Mouse (Mus musculus) T-cell, adult 2 months (primary cell): Measurements from ENCODE around the gene Tbc1d16.
"Not testable (repeated sequence)": the region's sequence is repeated elsewhere in the genome, so short reads cannot be mapped to it uniquely, and the experiment has no call there.

Source experiments
- DNase-seq: peaks from one replicate; pipeline ENCODE4 v3.0.0; 2022; ENCODE audit warnings: low spot score

The Tbc1d16 gene

DNA sequence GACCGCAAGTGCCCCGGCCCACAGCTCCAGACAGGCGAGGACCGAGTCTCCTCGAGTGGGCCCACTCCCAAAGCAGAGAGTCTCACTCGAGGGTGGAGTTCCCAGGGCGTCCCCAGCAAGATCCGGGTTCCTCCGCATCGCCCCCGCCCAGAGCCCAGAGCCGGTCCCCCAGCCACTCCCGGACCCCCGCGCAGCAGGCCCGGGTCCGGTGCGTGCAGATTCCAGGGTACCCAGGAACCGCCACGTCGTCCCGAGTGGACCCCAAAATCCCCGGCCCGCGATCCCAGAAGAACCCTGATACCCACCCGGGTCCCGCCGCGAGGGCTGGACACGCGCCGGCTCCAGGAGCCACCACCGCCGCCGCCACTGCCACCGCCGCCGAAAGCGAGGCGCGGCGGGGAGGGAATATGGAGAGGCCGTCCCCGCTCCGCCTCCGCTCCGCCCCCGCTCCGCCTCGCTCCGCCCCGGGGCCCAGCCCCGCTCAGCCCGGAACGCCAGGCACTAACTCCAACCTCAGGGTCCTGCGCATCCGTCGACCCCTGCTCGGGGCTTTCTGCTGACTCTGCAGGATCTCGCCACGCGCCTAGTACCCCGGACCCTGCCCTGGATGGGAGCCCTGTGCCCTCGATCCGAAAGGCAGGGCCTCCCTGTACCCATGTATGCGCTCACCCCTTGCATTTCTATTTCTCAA lies at the start of gene Tbc1d16, which contains the start of gene Ccdc40:
Gene Tbc1d16, minus strand, starts transcription at position 409 of the 691 bp plus-strand sequence.
Gene Ccdc40, plus strand, starts transcription at position 482 of the 691 bp plus-strand sequence.
- peak; percentile 49 for DNase-seq

DNA sequence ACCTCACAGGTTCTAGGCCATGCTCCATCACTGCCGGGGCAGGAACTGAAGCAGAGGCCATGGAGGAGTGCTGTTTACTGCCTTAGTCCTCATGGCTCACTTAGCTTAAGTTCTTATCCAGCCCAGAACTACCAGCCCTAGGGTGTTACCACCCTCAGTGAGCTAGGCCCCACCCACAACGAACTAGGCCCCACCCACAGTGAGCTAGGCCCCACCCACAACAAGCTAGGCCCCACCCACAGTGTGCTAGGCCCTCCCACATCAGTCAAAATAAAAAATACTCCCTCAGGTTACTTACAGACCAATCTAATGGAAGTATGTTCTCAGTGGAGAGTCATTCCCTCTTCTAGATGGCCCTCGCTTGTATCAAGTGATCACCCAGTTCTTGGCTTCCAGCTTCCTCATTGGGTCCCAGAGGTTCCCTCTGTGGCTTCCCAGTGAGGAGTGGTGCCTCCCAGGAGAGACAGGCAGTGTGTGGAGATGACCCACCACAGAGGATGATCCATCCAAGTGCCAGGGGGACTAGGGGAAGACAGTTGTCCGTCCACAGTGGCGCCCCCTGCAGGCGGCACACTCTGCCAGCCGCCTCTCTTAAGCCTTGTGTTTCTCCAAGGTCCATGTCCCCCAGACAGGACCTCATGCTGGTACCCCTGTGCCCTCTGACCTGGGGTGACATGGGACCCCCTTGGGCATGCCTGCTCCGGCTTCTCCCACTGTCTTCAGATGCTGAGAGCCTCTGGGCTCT lies 45.1 kb upstream of the Tbc1d16 start:
- no peak for DNase-seq

DNA sequence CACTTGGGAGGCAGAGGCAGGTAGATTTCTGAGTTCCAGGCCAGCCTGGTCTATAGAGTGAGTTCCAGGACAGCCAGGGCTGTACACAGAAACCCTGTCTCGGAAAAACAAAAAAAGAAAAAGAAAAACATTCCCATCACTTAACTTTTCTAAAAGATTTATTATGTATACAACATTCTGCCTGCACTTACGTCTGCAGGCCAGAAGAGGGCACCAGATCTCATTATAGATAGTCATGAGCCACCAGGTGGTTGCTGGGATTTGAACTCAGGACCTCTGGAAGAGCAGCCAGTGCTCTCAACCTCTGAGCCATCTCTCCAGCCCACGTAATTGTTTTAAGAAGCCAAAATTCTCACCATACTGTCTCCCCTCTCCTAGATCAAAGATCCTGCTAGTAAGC lies 44.2 kb upstream of the Tbc1d16 start:
- not testable (repeated sequence) for DNase-seq

DNA sequence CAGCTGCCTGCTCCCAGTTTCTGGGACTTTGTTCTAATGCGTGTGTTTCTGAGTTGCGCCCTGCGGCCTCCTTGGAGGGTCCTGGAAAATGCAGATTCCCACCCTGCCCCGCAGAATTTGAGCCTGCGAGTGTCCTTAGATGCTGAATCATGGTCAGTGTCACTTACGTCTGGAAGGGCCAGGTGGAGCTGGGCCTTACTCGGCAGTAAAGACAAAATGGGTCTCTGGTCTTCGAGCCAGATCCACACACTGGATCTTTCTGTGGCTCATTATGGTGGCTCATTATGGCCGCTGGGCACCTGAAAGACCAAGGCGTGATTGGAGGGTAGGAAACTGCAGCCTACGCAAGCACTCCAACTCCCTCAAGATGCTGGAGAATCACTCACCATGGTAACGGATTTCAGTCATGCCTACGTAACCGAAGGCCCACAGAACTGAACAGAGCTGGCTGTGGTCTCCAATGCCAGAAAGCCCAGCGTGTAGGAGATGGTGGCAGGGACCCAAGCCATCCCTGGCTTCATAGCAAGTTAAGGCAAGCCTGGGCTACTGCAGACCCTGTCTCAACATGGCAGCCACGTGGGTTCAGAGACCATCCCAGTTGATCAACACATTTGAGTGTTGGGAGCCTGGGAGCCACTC lies 40.4 kb upstream of the Tbc1d16 start:
- no peak for DNase-seq

DNA sequence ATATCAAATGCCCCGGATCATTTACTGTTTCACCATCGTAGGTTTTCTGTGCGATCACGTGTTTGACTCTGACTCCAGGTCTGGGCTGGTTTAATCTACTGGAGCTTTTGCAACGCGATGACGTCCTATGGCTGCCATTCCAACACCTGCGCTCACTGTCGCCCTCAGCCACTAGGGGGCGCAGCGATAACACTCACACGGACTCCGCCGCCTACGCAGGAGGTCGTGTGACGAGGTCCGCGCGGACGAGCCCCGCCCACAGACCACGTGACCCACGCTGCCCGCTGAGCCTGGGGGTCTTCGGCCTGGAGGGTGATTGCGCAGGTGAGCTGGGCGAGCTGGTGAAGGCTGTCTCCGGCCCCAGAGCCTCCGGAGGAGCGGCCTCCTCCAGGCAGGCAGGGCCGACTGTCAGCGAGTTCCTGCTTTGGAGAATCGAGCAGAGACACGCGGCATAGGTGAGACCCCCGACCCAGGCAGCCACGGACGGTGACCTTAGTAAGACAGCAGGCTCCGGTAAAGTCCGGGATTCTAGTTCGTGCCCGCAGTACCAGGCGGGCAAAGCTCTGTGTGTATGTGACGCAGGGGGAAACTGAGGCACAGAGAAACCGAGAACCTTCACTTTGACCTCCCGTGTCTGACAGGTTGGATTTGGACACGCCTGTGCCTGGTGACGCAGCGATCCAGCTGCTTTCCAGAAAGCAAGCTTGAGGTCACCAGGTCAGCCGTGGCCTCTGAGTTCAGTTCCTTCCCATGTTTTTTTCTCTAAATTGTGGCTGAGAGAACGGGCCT lies 39.7 kb upstream of the Tbc1d16 start, which contains the start of gene Gaa:
Gene Gaa, plus strand, starts transcription at position 120 of the 789 bp plus-strand sequence.
- DNase-seq, result peak; percentile 96

DNA sequence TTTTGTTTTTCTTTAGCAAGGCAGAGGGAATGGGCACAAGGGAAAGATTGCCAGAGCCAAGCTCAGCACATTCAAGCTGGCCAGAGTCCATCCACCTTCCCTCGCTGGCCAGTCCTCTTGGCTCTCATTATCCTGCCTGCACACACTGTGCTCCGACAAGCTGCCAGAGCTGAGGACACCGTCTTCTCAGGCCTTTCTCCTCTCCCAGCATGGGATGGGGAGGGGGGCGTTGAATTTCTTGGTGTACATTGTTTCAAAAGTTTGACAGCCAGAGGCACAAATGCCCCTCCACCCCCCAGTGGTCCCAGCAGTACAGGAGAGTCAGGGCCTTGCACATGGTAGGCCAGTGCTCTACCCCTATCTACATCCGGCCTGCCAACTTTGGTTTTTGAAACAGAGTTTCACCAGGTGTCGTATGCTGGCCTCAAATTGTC lies 39.0 kb upstream of the Tbc1d16 start:
- no peak for DNase-seq

DNA sequence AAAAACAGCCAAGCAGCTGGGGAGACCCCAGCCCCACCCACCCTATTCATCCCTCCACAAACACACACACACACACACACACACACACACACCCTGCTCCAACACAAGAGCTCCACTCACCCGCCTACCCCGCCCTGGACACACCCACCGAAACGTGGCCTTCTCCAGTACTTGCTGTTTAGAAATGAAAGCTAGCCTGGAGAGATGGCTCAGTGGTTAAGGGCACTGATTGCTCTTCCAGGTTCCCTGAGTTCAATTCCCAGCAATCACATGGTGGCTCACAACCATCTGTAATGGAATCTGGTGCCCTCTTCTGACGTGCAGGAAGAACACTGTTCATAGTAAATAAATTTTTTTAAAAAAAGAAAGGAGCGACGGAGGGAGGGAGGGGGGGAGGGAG lies 37.5 kb upstream of the Tbc1d16 start:
- no peak for DNase-seq

DNA sequence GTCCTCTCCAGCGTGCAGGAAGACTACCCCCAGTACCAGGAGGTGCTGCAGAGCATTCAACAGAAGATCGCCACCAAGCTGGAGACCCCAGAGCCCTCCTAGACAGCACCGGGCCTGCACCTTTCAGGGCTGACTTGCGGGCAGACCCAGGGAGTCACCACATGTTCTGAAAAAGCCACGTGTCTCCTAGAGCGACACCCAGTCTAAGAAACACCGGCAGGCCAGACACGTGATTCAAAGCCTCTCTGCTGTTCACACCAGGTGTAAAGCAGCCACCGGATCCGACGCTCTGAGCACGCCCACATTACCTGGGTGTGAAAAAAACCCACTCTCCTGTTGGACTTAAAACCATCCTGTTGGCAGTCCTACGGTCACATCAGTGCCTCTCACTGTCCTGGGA lies 36.1 kb upstream of the Tbc1d16 start:
- no peak for DNase-seq

DNA sequence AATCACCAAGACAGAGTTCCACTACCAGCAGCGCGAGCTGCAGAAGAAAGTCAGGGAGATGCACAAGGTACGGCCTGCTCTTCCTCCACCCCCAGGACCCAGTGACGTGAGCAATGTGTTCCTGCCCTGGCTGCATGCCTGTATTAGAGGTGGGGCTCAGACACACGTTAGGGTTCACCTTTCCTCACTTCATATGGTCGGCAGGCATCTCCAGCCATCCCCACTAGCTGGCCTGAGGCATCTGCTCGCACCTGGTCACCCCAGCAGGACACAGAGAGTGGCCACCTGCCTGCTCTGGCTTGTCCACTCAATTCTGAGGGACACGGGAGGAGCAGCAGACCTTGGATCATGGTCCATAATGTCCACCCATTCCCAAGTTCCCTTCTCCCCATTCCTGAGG lies 31.7 kb upstream of the Tbc1d16 start:
- no peak for DNase-seq

DNA sequence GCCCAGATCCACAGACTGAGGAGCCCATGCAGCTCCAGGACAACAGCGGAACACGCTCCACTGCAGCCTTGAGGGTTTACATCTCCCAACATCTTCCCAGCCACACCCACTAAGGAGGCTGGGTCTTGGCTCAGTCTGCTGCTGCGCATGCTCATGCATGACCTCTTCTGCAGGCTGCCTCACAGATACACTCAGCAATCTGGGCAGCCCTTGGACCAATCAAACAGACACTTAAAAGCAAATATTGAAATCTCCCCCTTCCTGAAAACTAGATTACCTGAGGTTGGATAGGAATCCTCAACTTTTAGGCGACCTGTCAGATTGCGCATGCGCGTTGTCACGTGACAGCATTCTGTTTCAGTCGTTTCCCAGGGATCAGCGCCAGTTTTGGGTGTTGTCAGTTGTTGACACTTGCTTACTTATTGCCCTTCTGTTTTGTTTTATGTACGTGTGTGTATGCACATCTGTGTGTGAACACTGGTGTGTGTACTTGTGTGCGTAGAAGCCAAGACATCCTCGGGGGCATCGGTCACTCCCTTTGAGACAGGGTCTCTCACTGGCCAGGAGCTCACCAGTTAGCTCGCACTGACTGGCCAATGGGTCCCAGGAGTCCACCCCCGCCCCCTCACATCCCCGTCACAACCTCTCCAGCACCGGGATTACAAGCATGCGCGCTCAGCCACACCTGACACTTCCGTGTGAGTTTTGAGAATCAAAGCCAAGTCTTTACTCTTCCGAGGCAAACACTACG lies 30.4 kb upstream of the Tbc1d16 start:
- DNase-seq, result peak; percentile 55

DNA sequence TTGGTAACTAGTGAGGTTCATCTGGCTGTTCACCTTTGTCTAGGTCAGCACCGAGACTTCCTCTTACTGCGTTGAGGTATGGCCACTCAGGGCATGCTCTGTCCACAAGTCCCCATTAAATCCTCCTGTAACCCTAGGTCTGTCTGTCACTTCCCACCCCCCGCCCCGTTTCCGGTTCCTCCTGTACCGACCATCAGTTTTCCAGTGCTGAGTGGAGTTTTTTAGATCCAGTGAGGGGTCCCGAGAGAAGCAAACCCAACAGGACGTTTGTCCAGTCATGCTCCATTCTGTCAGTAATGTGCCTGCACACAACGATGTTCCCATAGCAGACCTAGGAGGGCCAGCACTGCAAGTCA lies 29.9 kb upstream of the Tbc1d16 start:
- no peak for DNase-seq

DNA sequence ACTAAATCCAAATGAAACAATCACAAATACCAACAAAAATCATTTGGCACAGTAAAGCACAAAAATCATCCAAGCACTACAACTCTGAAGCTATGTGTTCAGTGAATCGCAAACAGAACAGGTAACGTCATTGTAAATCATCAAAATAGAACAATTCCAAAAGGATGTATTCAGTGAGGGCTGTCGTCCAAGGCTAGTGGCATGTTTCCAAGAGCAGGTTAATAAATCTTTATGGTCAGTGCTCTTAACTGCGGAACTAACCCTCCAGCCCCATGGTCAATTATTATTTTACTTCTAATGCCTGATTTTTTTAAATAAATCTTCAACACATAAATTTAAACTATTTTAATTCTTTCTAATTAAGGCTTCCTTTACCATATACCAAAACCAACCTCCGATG lies 28.3 kb upstream of the Tbc1d16 start:
- not testable (repeated sequence) for DNase-seq

DNA sequence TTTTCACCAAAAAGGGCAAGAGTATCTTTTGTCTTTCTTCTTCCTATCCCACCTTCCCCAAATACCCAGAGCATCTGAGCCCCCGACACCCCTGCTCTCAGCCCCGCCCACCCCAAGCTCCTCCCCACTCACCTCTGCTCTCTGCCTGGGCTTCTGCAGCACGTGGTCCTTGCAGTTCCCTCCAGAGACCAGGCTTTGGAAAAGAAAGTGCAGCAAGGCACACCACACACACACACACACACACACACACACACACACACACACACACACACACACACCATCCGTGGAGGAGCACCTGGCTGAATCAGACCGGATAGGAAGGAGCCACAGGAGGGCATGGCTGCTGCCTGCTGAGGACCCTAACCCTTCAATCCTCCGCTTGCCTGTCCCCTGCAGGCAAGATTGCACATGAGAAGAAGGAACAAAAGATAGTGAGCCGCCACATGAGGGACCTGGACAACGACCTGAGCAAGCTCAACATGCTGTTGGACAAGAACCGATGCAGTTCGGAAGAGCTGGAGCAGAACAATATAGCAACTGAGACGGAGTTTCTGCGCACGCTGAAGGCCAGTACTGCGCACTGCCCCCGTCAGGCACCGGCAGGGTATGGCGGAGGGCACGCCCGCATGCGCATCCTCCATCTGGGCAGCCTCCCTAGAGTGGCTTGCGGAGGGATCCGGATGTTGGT lies 24.7 kb upstream of the Tbc1d16 start:
- peak; percentile 59 for DNase-seq

DNA sequence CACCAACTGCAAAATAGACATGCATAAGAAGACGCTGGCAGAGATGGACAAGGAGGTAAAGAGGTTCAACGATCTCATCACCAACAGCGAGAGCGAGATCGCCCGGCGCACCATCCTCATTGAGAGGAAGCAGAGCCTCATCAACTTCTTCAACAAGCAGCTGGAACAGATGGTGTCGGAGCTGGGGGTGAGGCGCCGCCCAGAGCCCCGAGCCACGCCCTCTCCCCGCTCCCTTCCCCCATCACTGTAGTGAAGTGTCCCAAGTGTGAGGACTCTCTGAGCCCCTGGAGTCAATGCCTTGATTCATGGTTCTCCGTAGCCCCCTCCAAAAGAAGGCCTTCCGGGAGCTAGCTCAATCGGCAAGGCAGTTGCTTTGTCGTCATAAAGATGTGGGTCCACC lies 22.7 kb upstream of the Tbc1d16 start:
- DNase-seq, result no peak

DNA sequence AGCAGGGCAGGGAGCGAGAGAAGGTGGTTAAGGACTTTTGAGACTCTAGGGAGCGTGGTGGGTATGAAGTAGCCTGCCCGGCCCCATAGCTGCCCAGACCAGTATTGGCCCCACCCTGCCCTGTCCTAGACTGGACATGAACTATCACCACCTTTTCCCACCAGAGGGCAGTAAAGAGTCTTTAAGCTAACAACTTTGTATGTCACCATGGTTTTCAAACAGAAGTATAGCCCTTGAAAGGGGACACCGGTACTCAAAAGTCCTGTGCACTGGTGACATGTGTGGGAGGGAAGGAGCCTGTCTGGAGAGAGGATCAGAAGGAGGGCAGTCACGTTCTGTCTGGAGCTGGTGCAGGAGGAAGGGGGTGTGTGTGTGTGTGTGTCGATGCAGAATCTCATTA lies 20.7 kb upstream of the Tbc1d16 start:
- DNase-seq, result peak; percentile 36

DNA sequence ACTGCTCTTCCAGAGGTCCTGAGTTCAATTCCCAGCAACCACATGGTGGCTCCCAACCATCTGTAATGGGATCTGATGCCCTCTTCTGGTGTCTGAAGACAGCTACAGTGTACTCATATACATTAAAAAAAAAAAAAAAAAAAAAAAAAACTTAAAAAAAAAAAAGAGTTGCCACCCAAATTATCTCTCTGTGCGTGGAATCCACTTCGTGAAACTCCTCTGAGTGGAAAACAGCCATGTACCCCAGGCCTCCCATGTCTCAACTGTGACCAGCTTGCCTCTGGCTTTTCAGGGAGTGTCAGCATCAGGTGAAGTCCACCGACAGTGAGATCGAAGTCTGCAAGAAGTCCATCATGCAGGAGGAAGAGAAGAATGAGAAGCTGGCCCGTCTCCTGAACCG lies 17.2 kb upstream of the Tbc1d16 start:
- DNase-seq, result not testable (repeated sequence)

DNA sequence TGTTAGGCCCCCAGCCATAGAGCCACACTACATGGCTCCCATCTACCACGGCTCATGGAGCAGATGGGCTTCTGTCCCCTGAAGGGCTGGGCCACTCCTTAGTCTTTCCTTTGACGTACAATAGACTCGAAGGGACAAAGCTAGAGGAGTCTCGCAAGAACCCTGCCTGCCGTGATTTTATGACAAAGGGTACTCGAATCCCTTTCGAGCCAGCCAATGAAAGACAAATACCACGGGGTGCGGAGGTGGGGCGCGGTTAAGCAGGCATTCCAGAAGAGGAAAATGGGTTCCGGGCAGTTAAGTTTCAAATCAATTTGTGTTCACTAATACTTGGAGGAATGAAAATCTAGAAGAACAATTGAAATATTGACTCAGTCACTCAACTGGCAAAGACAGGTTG lies 11.2 kb upstream of the Tbc1d16 start:
- DNase-seq, result no peak

DNA sequence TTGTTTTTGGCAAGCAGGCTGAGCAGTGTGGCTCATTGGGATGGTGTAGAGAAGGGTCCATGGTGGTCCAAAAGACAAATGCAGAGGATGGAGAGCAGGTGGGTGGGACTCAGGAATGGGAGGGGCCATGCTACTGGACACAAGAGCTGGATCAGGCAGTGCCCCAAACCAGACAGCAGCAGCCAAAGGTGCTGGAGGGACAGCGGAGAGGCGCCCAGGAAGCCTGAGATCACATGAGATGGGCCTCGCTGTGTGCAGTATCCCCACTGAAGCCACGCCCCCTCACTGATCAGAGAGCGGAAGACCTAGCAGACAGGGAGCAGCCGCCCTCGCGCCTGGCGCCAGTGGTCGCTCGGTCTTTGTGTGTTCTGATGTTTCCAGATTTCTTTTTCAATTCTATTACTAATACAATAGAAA lies 10.0 kb upstream of the Tbc1d16 start:
- DNase-seq, result peak; percentile 78

DNA sequence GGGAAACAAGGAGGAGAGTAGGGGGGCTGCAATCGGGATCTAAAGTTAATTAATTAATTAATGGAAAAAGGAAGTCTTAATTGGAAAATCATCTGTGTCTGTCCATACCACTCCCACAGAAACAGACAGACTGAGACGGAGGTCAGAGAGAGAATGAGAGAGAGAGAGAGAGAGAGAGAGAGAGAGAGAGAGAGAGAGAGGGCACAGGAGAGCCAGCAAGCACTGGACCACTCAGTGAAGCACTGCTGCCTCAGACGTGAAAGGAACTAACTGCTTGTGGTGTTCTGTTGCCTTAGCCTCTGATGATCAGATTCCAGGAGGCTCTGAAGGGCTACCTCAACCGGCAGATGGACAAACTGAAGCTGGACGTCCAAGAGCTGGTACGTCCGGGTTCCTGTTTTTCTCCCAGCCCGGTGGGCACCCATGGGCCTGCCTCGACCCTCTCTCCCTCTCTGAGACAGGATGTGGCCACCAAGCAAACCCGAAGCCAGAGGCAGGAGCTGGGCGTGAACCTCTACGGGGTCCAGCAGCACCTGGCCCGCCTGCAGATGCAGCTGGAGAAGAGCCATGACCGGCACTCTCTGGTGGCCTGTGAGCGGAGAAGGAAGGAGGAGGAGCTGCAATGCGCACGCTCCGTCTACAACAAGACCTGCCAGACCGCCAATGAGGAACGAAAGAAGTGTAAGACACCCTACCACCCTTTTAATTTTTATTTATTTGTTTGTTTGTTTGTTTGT lies 9.4 kb upstream of the Tbc1d16 start:
- peak; percentile 34 for DNase-seq

DNA sequence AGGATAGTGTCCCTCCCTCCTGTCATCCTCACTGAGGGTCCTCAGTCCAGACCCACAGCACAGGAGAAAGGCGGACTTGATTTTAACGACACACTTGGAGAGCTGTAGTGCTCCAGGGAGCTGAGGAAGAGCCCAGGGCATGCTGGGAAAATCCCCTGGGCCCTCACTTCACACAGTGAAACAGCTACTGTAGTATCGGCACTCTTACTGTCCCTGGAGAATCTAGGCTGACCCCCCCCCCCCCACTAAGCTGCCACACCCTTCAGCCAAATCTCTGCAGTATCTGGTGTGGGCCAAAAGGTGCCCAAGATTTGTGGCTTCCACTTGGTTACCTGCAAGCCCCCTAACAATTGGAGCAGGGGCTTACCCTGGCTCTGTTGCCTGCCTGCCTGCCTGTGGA lies 8.7 kb upstream of the Tbc1d16 start:
- DNase-seq, result no peak
